Mouse (Mus musculus): Measurements from ENCODE around the gene Tubb5. TPM values are rescaled to one million over a fixed set of nuclear protein-coding genes. Genes with fewer than 3 reads are reported as not detected.

The Tubb5 gene
- polyA plus RNA-seq, 1 experiment from 2014 or later, result 1,574 TPM

DNA sequence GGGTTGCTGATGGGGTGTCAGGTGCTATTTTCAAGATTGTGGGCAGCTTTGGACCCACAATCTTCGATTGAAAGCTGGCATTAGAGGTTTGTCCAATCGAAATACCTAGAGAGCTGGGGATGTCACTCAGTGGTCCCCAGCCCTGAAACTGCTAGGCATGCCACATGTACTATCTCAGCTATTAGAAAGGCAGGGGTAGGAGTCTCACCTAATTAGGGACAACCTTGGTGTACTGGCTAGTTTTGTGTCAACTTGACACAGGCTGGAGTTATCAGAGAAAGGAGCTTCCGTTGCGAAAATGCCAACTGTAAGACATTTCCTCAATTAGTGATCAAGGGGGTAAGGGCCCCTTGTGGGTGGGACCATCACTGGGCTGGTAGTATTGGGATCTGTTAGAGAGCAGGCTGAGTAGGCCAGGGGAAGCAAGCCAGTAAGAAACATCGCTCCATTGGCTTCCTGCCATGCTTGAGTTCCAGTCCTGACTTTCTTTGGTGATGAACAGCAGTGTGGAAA is 4.8 kb downstream of the Tubb5 start:
- Histone ChIP-seq H3K4me1 (peaks cover 38% of the 10 kb centered on the region), H3K27ac (replicated peaks) (no peak overlapping the region), H3K36me3 (peaks cover 75% of the 10 kb centered on the region), H3K4me3 (peak overlapping the region; percentile 16; the same call in 1 of the 2 replicates), H3K9me3 (replicated peaks) (no peaks in the 10 kb centered on the region), H3K27me3 (ENCODE audit: low read depth, poor library complexity, severe bottlenecking) (no peaks in the 10 kb centered on the region)
- WGBS, result 29% methylated on average over 5 of the region's 5 CpGs
- no peak for DNase-seq (ENCODE audit: low spot score)

DNA sequence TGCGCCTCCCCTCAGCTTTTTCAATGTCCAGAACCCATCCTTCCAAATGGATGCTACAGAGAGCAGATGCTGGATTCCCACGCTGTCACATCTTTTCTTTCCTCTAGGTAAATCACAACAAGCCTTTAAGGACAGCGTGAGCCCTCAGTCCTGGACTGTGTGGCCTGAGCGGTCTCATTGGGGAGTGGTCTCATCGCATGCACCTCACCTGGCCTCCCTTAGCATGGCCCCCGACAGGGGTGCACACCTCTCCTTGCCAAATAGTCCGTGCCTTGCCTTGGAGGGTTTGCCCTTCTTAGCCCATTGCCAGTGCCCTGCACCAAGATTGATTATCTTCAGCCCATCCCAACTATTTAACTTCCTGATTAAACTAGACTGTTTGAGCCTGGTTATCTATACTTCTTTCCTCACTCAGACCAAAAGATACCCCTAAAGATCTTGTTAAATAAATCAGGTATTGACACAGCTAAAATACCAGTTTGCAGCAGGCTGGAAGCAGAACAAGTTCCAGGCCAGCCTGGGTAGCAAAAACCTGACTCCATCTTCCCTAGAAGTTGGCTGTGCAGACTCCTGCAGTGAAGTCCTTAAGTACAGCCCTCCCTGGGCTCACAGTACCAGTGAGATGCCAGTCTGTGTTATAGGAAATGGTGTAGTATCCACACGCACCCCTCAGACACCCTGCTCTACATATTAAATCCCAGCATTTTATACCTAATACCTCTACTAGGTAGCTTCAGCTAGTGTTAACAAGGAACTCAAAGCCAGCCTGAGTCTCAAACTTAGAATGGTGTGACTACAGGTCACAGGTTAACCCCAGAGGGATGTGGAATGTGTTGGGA is 5.5 kb downstream of the Tubb5 start:
- Histone ChIP-seq H3K4me1 (peaks cover 38% of the 10 kb centered on the region), H3K36me3 (peaks cover 81% of the 10 kb centered on the region), H3K27ac (replicated peaks) (no peak overlapping the region), H3K9me3 (replicated peaks) (no peaks in the 10 kb centered on the region), H3K4me3 (peak overlapping the region; percentile 16; the same call in 1 of the 2 replicates), H3K27me3 (ENCODE audit: low read depth, poor library complexity, severe bottlenecking) (no peaks in the 10 kb centered on the region)
- 68% methylated on average over 8 of the region's 8 CpGs for WGBS
- no peak for DNase-seq (ENCODE audit: low spot score)

DNA sequence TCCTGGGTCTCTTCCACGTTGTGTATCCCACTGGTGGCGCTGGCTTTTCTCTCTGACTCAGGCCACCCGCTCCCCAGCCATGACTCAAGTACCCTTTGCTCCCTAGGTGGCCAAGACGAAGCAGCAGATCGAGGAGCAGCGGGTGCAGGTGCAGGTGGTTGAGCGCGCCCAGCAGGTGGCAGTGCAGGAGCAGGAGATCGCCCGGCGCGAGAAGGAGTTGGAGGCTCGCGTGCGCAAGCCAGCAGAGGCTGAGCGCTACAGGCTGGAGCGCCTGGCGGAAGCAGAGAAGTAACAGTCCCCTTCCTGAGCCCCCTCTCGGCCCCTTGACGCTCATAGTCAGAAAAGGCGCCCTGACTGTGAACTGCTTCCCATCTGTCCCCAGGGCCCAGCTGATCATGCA is 8.4 kb downstream of the Tubb5 start:
- 5% methylated on average over 21 of the region's 21 CpGs for WGBS
- peaks cover 20% of the 10 kb centered on the region for H3K4me1 ChIP-seq
- H3K27ac ChIP-seq (replicated peaks), result 0 out of 2 replicates have a peak overlapping the region, but pooled peaks have one; percentile 10
- no peaks in the 10 kb centered on the region for H3K27me3 ChIP-seq (ENCODE audit: low read depth, poor library complexity, severe bottlenecking)
- H3K9me3 ChIP-seq (replicated peaks), result no peaks in the 10 kb centered on the region
- H3K4me3 ChIP-seq, result peak overlapping the region; percentile 35
- H3K36me3 ChIP-seq, result peaks cover 87% of the 10 kb centered on the region
- peak; percentile 85 for DNase-seq (ENCODE audit: low spot score)

DNA sequence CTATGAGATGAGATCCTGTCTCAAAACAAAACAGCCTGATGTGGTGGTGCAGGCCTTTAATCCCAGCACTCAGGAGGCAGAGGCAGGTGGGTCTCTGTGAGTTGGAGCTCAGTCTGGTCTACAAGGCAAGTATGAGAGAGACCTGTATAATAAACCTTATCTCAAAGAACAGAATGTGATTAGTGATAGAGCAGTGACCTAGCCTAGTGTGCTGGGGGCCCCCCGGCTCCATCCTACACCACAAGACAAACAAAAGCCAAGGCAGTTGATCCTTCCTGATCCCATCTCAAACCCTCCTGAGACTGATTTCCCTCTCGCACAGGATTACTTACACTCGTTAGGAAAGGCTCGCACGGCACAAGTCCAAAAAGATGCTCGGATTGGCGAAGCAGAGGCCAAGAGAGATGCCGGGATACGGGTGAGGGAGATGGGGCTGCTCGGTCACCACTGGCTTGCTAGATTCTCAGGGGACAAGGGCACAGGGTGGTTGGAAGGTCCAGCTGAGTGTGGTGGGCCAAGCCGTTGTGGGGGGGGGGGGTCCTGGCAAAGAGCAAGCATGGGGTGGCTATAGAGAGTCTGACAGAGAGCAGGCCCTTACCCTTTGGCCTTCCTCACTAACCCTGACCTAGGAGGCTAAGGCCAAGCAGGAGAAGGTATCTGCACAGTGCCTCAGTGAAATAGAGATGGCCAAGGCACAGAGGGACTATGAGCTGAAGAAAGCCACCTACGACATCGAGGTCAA is 12.8 kb downstream of the Tubb5 start:
- peaks cover 20% of the 10 kb centered on the region for H3K27me3 ChIP-seq (ENCODE audit: low read depth, poor library complexity, severe bottlenecking)
- 0 out of 2 replicates have a peak overlapping the region, but pooled peaks have one; percentile 77 for H3K4me3 ChIP-seq
- H3K4me1 ChIP-seq, result peaks cover 47% of the 10 kb centered on the region
- 96% methylated on average over 13 of the region's 13 CpGs for WGBS
- DNase-seq (ENCODE audit: low spot score), result no peak
- no peak overlapping the region for H3K27ac ChIP-seq (replicated peaks)
- no peaks in the 10 kb centered on the region for H3K9me3 ChIP-seq (replicated peaks)
- peaks cover 43% of the 10 kb centered on the region for H3K36me3 ChIP-seq

DNA sequence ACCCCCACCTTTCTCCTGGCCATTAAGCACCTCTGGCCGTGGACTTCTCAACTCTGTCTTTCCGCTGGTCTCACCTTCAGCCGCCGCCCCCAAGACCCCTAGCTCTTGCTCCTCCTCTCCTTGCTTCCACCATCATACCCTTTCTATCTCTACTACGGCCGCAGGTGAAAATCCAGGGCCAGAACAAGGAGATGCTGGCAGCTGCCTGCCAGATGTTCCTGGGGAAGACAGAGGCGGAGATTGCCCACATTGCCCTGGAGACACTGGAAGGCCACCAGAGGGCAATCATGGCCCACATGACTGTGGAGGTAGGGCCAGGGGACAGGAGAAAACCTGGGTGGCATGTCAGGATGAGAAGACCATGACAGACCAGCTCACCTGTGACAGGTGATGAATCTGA is 13.7 kb downstream of the Tubb5 start:
- WGBS, result 66% methylated on average over 7 of the region's 7 CpGs
- Histone ChIP-seq H3K4me3 (peak overlapping the region; percentile 77), H3K9me3 (replicated peaks) (no peaks in the 10 kb centered on the region), H3K27ac (replicated peaks) (peak overlapping the region; percentile 91; the same call in 1 of the 2 replicates), H3K36me3 (peaks cover 40% of the 10 kb centered on the region), H3K27me3 (ENCODE audit: low read depth, poor library complexity, severe bottlenecking) (peaks cover 29% of the 10 kb centered on the region), H3K4me1 (peaks cover 38% of the 10 kb centered on the region)
- no peak for DNase-seq (ENCODE audit: low spot score)

DNA sequence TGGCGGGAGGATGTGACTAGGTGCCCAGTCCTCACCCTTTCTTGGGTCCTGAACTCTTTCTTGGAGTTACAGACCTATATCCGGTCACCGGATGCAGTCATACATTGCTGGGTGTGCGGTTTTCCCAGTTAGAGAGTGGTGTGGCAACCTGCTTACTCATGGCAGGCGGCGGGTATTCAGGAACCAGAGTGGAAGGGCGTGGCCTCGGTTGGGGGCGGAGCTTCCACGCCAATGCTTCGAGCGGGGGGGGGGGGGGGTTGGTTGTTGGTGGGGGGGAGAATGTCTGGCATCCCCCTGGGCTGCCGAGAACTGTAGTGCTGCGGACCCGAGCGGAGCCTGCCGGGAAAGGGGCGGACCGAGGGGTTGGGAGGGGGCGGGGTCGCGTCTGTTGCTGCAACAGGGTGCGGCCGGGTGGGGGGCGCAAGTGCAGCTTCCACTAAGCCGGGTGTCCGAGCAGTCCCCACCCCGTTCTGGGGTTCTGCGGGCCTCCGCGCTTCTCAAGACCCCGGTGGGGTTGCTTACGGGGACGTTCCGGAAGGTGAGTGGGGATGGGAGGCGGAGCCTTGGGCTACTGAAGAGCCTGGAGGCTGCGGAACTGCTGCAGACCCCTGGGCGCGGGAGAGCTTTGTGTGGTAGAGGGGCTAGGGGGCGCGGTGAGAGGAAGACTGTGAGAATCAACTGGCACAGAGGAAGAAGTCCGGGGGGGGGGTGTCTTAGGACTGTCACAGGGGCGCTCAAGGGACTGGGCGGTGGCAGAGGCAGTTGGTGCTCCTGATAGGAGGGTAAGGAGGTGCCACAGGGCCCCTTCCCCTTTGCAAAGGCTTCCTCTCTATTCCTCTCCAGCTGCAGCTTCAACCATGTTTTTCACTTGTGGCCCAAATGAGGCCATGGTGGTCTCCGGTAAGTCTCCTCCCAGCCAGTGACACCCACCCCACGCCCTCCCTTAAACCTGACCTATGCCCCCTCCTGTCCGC is 14.9 kb downstream of the Tubb5 start, which contains the start of gene Flot1:
TSS of gene Flot1 (plus strand) at position 267 of the 974 bp plus-strand sequence.
- under 1% methylated on average over 47 of the region's 47 CpGs for WGBS
- peak; percentile 91 for DNase-seq (ENCODE audit: low spot score)
- peaks cover 33% of the 10 kb centered on the region for H3K27me3 ChIP-seq (ENCODE audit: low read depth, poor library complexity, severe bottlenecking)
- peak within 1 kb of the TSS; percentile 91 for H3K27ac ChIP-seq (replicated peaks)
- peaks cover 35% of the 10 kb centered on the region for H3K36me3 ChIP-seq
- H3K4me3 ChIP-seq, result peak within 1 kb of the TSS; percentile 77
- H3K4me1 ChIP-seq, result peaks cover 38% of the 10 kb centered on the region
- no peaks in the 10 kb centered on the region for H3K9me3 ChIP-seq (replicated peaks)

DNA sequence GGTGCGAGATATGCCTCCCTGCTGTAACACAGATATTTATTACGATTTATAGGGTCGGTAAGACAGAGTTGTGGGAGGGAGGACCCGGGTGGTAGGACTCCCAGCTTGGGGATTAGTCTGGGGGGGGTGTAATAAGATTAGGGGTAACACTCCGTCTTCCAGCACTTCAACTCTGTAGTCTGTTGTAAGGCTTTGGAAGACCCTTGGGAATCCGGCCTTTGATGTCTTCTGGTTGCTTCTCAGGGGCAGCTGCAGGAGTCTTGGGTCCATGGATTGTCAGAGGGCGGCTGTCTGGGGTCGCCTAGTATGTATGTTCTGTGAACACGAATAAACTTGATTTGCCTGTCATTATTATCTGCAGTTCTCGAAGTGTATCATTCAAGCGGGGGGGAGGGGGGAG is 15.5 kb downstream of the Tubb5 start:
- H3K9me3 ChIP-seq (replicated peaks), result no peaks in the 10 kb centered on the region
- WGBS, result 2% methylated on average over 11 of the region's 11 CpGs
- peaks cover 38% of the 10 kb centered on the region for H3K4me1 ChIP-seq
- peak overlapping the region; percentile 77 for H3K4me3 ChIP-seq
- no peak for DNase-seq (ENCODE audit: low spot score)
- H3K27me3 ChIP-seq (ENCODE audit: low read depth, poor library complexity, severe bottlenecking), result peaks cover 34% of the 10 kb centered on the region
- peak overlapping the region; percentile 91 for H3K27ac ChIP-seq (replicated peaks)
- H3K36me3 ChIP-seq, result peaks cover 29% of the 10 kb centered on the region

DNA sequence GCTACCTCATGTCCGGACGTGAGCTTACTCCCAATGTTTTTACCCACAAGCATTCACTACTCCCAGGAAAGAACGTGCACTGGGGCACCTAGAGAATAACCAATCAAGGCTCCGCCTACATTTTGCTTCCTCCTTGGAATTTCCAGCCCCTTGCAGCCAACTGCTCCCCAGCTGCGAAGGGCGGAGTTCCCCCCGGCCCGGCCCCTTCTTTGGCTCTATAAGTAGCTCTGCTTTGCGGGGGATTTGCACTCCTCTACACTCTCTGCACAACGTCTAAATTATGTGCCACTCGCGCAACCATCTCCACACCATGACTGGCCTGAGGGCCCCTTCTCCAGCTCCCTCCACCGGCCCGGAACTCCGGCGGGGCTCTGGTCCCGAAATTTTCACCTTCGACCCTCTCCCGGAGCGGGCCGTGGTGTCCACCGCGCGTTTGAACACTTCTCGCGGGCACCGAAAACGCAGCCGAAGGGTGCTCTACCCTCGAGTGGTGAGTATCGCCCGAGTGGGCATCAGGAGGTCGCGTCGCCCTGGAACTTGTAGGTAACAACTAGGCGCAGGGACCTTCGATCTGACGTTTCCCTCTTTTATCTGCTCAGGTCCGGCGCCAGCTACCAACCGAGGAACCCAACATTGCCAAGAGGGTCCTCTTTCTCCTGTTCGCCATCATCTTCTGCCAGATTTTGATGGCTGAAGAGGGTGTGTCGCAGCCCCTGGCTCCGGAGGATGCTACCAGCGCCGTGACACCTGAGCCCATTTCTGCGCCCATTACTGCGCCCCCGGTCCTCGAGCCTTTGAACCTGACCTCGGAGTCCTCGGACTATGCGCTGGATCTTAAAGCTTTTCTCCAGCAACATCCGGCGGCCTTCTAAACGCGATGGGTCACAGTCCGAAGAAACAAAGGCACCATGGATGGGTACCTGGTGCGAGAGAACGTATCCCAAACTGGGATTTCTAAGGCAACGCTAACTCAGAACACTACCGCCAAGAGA is 16.4 kb downstream of the Tubb5 start, which contains the start of gene Ier3:
TSS of gene Ier3 (plus strand) at position 246 of the 992 bp plus-strand sequence.
- Histone ChIP-seq H3K4me3 (peak within 1 kb of the TSS; percentile 77), H3K36me3 (peaks cover 20% of the 10 kb centered on the region), H3K9me3 (replicated peaks) (no peaks in the 10 kb centered on the region), H3K27me3 (ENCODE audit: low read depth, poor library complexity, severe bottlenecking) (peaks cover 42% of the 10 kb centered on the region), H3K27ac (replicated peaks) (peak within 1 kb of the TSS; percentile 91), H3K4me1 (peaks cover 38% of the 10 kb centered on the region)
- peak; percentile 74 for DNase-seq (ENCODE audit: low spot score)
- WGBS, result under 1% methylated on average over 62 of the region's 62 CpGs

DNA sequence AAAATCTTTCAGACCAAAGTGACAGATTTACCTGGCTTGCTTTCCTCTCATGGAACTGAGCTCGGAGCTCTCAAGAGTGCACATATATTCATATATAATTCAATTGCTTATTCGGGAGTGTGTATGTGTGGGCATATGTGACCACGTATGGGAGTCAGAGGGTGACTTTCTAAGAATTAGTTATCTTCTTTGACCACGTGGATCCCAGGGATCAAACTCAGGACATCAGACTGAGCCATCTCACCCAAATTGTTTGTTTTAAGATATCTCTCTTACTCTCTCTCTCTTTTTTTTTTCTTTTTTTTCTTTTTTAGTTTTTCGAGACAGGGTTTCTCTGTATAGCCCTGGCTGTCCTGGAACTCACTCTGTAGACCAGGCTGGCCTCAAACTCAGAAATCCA is 18.0 kb downstream of the Tubb5 start:
- peaks cover 52% of the 10 kb centered on the region for H3K27me3 ChIP-seq (ENCODE audit: low read depth, poor library complexity, severe bottlenecking)
- no peak overlapping the region for H3K4me3 ChIP-seq
- H3K36me3 ChIP-seq, result peaks cover 4% of the 10 kb centered on the region; the same call in 1 of the 2 replicates
- peaks cover 38% of the 10 kb centered on the region for H3K4me1 ChIP-seq
- no peak overlapping the region for H3K27ac ChIP-seq (replicated peaks)
- H3K9me3 ChIP-seq (replicated peaks), result no peaks in the 10 kb centered on the region
- WGBS, result 81% methylated on average over 5 of the region's 5 CpGs
- DNase-seq (ENCODE audit: low spot score), result no peak

DNA sequence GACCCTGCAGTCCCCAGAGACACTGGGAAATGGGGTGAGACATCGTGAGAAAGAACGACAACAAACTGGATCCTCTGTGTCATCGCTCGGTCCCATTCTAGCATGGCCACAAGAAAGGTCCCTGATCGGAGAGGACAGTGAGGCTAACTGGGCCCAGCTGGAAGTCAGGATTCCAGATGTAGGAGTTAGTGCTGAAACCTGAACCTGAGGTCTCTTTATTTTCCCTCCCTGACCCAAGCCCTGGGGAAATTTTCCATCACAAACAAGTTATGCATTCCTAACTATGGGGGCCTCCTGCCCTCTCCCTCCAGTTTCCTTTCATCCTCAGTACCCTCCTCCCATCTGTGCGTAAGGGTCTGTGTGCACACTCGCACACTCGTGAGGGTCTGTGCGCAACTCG is 20.9 kb downstream of the Tubb5 start:
- peaks cover 17% of the 10 kb centered on the region for H3K4me1 ChIP-seq
- no peak for DNase-seq (ENCODE audit: low spot score)
- no peaks in the 10 kb centered on the region for H3K36me3 ChIP-seq
- no peaks in the 10 kb centered on the region for H3K9me3 ChIP-seq (replicated peaks)
- whole genome bisulfite sequencing, result 51% methylated on average over 10 of the region's 10 CpGs
- peaks cover 52% of the 10 kb centered on the region for H3K27me3 ChIP-seq (ENCODE audit: low read depth, poor library complexity, severe bottlenecking)
- no peak overlapping the region for H3K4me3 ChIP-seq
- no peak overlapping the region for H3K27ac ChIP-seq (replicated peaks)

DNA sequence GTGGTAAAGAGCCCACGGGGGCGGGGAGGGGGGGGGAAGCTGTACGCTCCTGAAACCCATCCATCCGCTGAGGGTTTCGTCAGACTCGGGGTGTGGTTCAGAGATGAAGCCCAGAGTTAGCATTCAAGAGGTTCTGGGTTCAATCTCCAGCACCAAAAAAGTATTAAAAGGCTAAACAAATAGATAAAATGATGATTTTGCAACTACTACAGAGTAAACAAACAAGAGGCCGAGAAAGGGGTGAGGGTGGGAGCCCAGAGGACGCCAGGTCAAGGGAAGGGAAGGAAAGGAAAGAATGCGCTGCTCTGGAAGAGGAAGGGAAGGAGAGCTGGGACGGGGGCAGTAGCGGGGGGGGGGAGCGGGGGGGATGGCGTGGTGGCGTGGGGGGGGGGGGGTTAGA is 21.4 kb downstream of the Tubb5 start:
- WGBS, result 28% methylated on average over 13 of the region's 14 CpGs
- Histone ChIP-seq H3K9me3 (replicated peaks) (no peaks in the 10 kb centered on the region), H3K27me3 (ENCODE audit: low read depth, poor library complexity, severe bottlenecking) (peaks cover 46% of the 10 kb centered on the region), H3K4me1 (peaks cover 12% of the 10 kb centered on the region), H3K4me3 (no peak overlapping the region), H3K27ac (replicated peaks) (no peak overlapping the region), H3K36me3 (no peaks in the 10 kb centered on the region)
- no peak for DNase-seq (ENCODE audit: low spot score)
